Mouse (Mus musculus): ENCODE measurements at regions not wholly inside any gene's neighbourhood (a gene's known extent, or its start where the extent isn't known, plus 50 kb on each side); places are given as distances from the start of the nearest gene placed in this dataset.

GRCm38 (mm10) chr9:47958861-47959260 is 203.0 kb upstream of the Nxpe4 start:
- TF ChIP-seq CTCF (IDR thresholded peaks at IDR 0.05; ENCODE audit: control insufficient read depth, insufficient read depth, low read length), result no peak
- TF ChIP-seq POLR2A (IDR thresholded peaks at IDR 0.05; ENCODE audit: borderline replicate concordance, control insufficient read depth, low read depth, low read length), result no peak
